Mouse (Mus musculus) embryonic fibroblast, embryonic 13.5 days (primary cell): ENCODE data around the gene Ube2k.

Experiments used
- CTCF ChIP-seq: IDR thresholded peaks from 2 replicates; pipeline ENCODE4 v1.5.1; 2011; ENCODE audit warnings: mild to moderate bottlenecking, control low read depth, low read length, moderate library complexity, borderline replicate concordance; ENCODE audit not compliant: insufficient read depth
- POLR2A ChIP-seq: IDR thresholded peaks from 2 replicates; pipeline ENCODE4 v1.6.1; 2011; ENCODE audit warnings: low read depth, mild to moderate bottlenecking, control low read depth, low read length, moderate library complexity

DNA sequence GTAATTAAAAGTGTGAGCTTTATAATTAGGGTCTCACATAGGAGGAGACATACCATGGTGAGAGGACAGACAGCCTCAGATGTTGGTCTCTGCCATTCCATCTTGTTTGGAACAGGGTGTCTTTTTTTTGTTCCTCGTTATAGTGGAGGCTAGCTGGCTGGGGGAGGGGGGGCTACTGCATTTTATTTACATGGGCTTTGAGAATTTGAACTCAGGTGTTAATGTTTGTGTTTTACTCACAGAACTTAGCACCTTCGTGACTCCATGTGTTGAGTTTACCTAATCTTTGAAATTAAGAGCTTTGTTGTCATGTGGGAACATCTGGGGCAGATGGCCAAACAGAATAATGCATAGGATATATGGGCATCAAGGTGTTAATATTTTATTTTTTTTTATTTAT lies 7.6 kb downstream of the Ube2k start:
- TF ChIP-seq CTCF (no peak), POLR2A (no peak)
